Mouse (Mus musculus) hindbrain, embryonic 16.5 days (tissue): ENCODE measurements around the gene Sh3bp1. TPM values are rescaled to one million over a fixed set of nuclear protein-coding genes. Genes with fewer than 3 reads are reported as not detected.

Experiments used
- ATAC-seq: fragments of 200-750 bp; cut with Nextera tagmentation; 2 replicates; pipeline ENCODE4 v1.8.0; 2017; ENCODE audit warnings: moderate TSS enrichment, moderate library complexity
- H3K27ac ChIP-seq: fragments of 300-500 bp; sonication (generic); 2 replicates; pipeline ENCODE4 v1.5.1; 2014; ENCODE audit warnings: low read depth, mild to moderate bottlenecking, control low read depth, low read length, moderate library complexity
- H3K27me3 ChIP-seq: fragments of 300-500 bp; sonication (generic); replicated peaks from 2 replicates; pipeline ENCODE4 v1.6.1; 2014; ENCODE audit warnings: low read length; ENCODE audit not compliant: control insufficient read depth, insufficient read depth
- H3K36me3 ChIP-seq: fragments of 300-500 bp; sonication (generic); 2 replicates; pipeline ENCODE4 v1.6.1; 2014; ENCODE audit warnings: mild to moderate bottlenecking, low read length, moderate library complexity, mixed read lengths; ENCODE audit not compliant: control insufficient read depth, insufficient read depth
- H3K4me1 ChIP-seq: fragments of 300-500 bp; sonication (generic); 2 replicates; pipeline ENCODE4 v1.6.1; 2014; ENCODE audit warnings: low read depth, low read length; ENCODE audit not compliant: control insufficient read depth, insufficient read depth
- H3K4me2 ChIP-seq: fragments of 300-500 bp; sonication (generic); 2 replicates; pipeline ENCODE4 v1.6.1; 2014; ENCODE audit warnings: mild to moderate bottlenecking, low read length, control low read depth, moderate library complexity
- H3K4me3 ChIP-seq: fragments of 300-500 bp; sonication (generic); 2 replicates; pipeline ENCODE4 v1.5.1; 2014; ENCODE audit warnings: mild to moderate bottlenecking, low read length, control low read depth, moderate library complexity
- H3K9ac ChIP-seq: fragments of 300-500 bp; sonication (generic); 2 replicates; pipeline ENCODE4 v1.6.1; 2014; ENCODE audit warnings: low read depth, mild to moderate bottlenecking, control low read depth, low read length, moderate library complexity
- H3K9me3 ChIP-seq: fragments of 300-500 bp; sonication (generic); 2 replicates; pipeline ENCODE4 v1.6.1; 2014; ENCODE audit warnings: mild to moderate bottlenecking, low read length, moderate library complexity; ENCODE audit not compliant: control insufficient read depth
- WGBS: fragments of 180-500 bp; shearing (Covaris S2); extraction: QIAGEN DNeasy Blood & Tissue Kit; methylation state at CpG from one replicate; pipeline ENCODE4 v1.1.7; 2014; 5-methylcytosine and 5-hydroxymethylcytosine counted together
- polyA plus RNA-seq: library from polyadenylated mRNA; unstranded; fragments of >200 nt; fragmentation: Nextera tagmentation; extraction: Ambion mirVana; gene quantifications from 2 replicates; pipeline ENCODE4 v1.2.1, GENCODE M21; 2015

Gene Sh3bp1
- polyA plus RNA-seq: 4.5 and 6.7 TPM in 2 replicates

DNA sequence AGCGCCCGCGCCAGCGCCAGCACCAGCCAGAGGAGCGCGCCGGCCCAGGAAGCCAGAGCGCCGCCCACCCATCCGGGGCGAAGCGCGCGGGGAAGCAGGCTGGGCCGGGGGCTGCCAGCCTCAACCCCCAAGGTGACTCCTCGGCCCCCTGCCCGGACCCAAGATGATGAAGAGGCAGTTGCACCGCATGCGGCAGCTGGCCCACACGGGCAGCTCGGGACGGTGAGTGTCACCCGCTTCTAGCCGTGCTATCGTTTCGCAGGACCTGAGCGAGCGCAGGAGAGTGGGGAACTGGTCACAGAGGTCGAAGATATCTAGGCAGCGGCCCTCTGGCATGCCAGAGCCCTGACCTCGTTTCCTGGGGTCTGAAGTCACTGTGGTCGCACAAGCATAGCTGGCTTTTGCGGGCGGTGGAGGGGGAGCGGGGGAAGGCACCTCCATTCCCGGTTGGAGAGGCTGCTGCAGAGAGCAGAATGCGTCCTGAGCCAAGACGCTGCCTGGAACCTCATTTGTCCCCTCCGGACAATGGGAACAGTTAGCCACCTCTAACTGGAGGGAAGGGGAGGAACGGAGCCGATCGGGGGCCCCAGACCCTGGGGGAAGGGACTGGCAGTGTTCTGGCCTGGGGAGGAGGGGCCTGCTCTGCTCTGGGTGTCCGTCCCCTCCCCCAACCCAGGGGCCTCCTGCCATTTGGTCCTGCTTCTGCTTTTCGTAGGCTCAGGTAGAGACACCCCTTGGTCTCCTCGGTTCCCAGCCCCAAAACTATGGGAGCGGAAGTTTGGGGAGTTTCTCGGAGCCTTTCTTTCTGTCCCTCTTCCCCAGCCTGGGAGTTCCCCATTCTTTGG, at the start of gene Sh3bp1:
TSS of gene Sh3bp1 (plus strand) at position 29 of the 845 bp plus-strand sequence.
- Histone ChIP-seq H3K4me1 (peaks cover 12% of the 10 kb centered on the region), H3K9me3 (no peaks in the 10 kb centered on the region), H3K36me3 (no peaks in the 10 kb centered on the region), H3K9ac (peak within 1 kb of the TSS; percentile 74), H3K27me3 (peaks cover 10% of the 10 kb centered on the region), H3K4me3 (peak within 1 kb of the TSS; percentile 61), H3K27ac (no peak within 1 kb of the TSS), H3K4me2 (peak within 1 kb of the TSS; percentile 98)
- whole genome bisulfite sequencing: 2% methylated on average over 39 of the region's 47 CpGs
- peak; percentile 60; the same call in 1 of the 2 replicates for ATAC-seq

DNA sequence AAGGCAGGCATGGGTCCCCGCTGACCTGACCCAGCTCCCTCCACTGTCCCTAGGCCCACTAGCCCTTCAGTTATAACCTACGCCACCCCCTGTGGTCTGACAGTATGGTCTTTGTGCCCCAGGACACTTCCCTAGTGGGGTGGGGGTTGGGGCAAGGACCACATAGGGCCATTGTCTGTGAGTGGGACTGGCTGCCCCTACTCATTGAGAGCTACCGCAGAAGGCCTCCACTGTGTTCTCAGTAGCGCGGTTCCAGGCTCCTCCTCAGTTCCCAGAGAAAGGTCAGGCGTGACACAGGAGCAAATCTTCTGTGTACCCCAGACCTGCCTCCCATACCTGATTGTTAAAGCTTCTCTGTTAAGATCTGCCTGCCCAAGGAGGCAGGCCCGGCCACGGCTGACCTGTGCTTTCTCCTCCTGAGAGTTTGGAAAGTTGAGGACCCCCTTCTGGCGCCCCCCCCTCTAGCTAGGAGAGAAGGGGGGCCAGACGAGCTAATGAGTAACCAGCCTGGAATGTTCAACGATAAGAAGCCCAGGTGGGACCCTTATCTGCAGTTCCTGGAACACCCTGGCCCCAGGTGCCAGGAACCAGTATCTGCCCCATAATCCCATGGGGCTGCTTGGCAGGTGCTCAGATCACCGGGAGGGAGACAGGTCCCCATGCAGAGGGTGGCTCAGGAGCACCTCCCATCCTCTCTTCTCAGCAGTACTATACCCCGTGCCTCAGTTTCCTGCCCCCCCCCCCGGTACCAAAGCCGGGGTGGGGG, 49.3 kb upstream of the Sh3bp1 start:
- Histone ChIP-seq H3K9ac (no peak overlapping the region), H3K4me3 (no peak overlapping the region), H3K27me3 (no peaks in the 10 kb centered on the region), H3K9me3 (no peaks in the 10 kb centered on the region), H3K4me2 (no peak overlapping the region), H3K36me3 (no peaks in the 10 kb centered on the region), H3K4me1 (peaks cover 5% of the 10 kb centered on the region; the same call in 1 of the 2 replicates), H3K27ac (no peak overlapping the region)
- ATAC-seq: no peak
- WGBS: 71% methylated on average over 15 of the region's 15 CpGs

DNA sequence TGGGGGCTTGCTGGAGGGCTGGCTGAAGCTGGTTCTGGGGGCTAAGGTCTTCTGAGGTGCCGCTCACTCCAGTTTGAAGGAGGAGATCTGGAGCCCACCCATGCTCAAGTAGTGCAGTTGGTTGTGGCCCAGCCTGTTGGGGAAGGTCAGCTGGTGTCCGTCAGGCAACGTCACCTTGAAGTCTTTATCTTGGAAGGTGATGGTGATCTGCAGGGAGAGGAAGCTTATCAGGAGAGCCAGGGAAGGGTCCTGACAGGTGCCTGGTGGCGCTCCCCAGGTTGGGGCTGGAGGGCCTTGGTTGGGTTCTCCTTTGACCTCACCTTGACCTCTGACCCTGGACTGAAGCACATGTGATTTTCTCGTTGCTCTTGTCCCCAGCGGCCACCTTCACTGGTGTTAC, 48.6 kb upstream of the Sh3bp1 start:
- no peak overlapping the region for H3K4me2 ChIP-seq
- H3K27ac ChIP-seq: no peak overlapping the region
- no peak overlapping the region for H3K4me3 ChIP-seq
- no peaks in the 10 kb centered on the region for H3K36me3 ChIP-seq
- ATAC-seq: no peak
- WGBS: 81% methylated on average over 6 of the region's 6 CpGs
- no peaks in the 10 kb centered on the region; the same call in 1 of the 2 replicates for H3K27me3 ChIP-seq
- H3K9ac ChIP-seq: no peak overlapping the region
- peaks cover 2% of the 10 kb centered on the region; the same call in 1 of the 2 replicates for H3K4me1 ChIP-seq
- no peaks in the 10 kb centered on the region for H3K9me3 ChIP-seq

- Histone ChIP-seq H3K9ac (peak overlapping the region; percentile 24; the same call in 1 of the 2 replicates), H3K4me3 (no peak overlapping the region), H3K9me3 (no peaks in the 10 kb centered on the region), H3K4me2 (peak overlapping the region; percentile 38), H3K27me3 (no peaks in the 10 kb centered on the region; the same call in 1 of the 2 replicates), H3K36me3 (no peaks in the 10 kb centered on the region), H3K4me1 (peaks cover 2% of the 10 kb centered on the region; the same call in 1 of the 2 replicates), H3K27ac (no peak overlapping the region)
- 17% methylated on average over 13 of the region's 13 CpGs for WGBS
- ATAC-seq: peak; percentile 87
Measured at GRCm38 (mm10) chr15:78851505-78852153, 47.9 kb upstream of the Sh3bp1 start.

DNA sequence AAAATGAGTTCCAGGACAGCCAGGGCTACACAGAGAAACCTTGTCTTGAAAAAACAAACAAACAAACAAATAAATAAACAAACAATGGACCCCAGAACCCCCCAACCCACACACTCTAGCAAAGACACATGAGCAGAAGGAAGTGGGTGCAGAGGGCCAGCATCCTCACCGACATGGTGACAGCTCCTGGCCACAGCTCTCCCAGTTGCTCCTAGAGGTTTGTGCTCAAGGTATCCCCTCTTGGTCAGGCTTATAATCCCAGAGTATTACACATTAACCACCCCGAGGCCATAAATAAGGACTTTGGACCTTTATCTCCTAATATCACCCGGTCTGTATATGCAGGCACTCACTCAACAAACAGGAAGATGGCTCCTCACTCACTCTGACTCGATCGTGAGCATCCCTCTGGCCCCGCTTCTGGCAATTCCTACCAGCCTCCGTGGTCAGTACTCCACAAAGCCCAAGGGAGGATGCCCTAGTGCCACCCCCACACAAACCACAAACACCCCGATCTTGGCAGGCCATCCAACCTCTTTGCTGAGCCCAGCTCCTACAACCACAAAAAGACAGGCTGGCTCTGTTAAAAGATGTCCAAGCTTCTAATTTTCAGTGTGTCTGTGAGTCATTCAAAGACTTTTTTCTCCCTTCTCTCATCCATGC, 44.1 kb upstream of the Sh3bp1 start, which contains the start of gene Lgals2:
TSS of gene Lgals2 (minus strand) at position 227 of the 663 bp plus-strand sequence.
- Histone ChIP-seq H3K4me2 (no peak within 1 kb of the TSS), H3K36me3 (no peaks in the 10 kb centered on the region), H3K9me3 (no peaks in the 10 kb centered on the region), H3K9ac (no peak within 1 kb of the TSS), H3K4me3 (no peak within 1 kb of the TSS), H3K4me1 (peaks cover 2% of the 10 kb centered on the region; the same call in 1 of the 2 replicates), H3K27me3 (no peaks in the 10 kb centered on the region; the same call in 1 of the 2 replicates), H3K27ac (no peak within 1 kb of the TSS)
- WGBS: 81% methylated on average over 8 of the region's 8 CpGs
- no peak for ATAC-seq

DNA sequence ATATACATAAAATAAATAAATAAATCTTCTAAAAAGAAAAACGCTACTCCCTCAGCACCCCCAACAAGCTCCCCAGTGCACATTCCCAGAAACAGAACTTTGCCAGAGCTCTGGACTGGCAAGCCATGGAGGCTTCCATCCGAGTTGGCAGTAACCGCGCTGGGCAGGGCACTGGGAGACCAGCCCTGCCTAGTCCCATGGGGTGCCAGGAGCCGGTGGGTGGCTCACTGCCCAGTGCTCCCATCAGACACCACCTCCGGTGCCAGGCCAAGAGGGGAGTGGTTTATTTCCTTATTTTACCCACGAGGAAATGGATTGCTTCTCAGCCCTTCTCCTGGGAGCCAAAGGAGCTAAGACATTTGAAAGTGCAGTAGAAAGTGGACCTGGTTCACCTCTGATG, 42.6 kb upstream of the Sh3bp1 start:
- H3K4me1 ChIP-seq: no peaks in the 10 kb centered on the region; the same call in 1 of the 2 replicates
- no peak overlapping the region for H3K4me3 ChIP-seq
- no peaks in the 10 kb centered on the region for H3K9me3 ChIP-seq
- no peaks in the 10 kb centered on the region; the same call in 1 of the 2 replicates for H3K27me3 ChIP-seq
- no peak for ATAC-seq
- H3K4me2 ChIP-seq: no peak overlapping the region
- no peak overlapping the region for H3K9ac ChIP-seq
- no peak overlapping the region for H3K27ac ChIP-seq
- WGBS: 77% methylated on average over 7 of the region's 7 CpGs
- no peaks in the 10 kb centered on the region for H3K36me3 ChIP-seq

DNA sequence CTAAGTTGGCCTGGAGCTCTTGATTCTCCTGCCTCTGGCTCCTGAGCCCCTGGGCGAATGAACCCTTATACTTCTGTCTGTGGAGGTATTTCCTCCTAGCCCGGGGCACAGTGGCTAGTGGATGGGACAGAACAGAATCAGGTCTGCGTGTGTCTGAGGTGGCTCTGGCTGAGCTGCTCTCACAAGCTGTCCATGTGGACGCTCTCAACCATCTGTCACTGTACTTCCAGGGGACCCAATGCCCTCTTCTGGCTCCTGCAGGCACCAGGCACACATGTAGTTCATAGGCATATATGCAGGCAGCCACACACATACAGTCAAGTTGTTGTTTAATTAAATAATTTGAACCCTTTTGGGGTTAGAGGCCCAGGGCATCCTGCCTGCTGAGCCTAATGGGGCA, 40.3 kb upstream of the Sh3bp1 start:
- Histone ChIP-seq H3K9me3 (no peaks in the 10 kb centered on the region), H3K27me3 (no peaks in the 10 kb centered on the region; the same call in 1 of the 2 replicates), H3K27ac (no peak overlapping the region), H3K4me1 (no peaks in the 10 kb centered on the region; the same call in 1 of the 2 replicates), H3K4me3 (no peak overlapping the region), H3K36me3 (no peaks in the 10 kb centered on the region), H3K9ac (no peak overlapping the region), H3K4me2 (no peak overlapping the region)
- WGBS: 62% methylated on average over 4 of the region's 4 CpGs
- ATAC-seq: no peak

DNA sequence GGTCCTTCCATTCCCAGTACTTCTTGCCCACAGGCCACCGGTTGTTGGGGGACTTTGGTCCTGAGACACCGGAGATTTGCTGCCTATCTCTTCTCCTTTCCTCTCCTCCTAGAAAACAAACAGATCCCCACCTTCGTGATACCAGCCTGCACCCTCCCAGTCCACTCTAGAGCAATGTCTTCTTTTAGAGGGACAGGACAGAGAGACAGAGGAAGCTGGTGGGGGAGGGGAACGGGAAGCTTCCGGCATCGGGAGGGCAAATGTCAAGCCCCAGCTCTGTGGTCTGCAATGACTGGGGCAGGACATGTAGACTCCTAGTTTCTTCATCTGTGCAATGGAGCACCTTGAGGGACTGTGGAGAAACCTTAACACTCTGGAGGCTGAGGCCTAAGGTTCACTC, 39.9 kb upstream of the Sh3bp1 start:
- ATAC-seq: no peak
- Histone ChIP-seq H3K36me3 (no peaks in the 10 kb centered on the region), H3K27ac (no peak overlapping the region), H3K4me2 (no peak overlapping the region), H3K9ac (no peak overlapping the region), H3K4me1 (no peaks in the 10 kb centered on the region; the same call in 1 of the 2 replicates), H3K27me3 (no peaks in the 10 kb centered on the region; the same call in 1 of the 2 replicates), H3K4me3 (no peak overlapping the region), H3K9me3 (no peaks in the 10 kb centered on the region)
- WGBS: 84% methylated on average over 6 of the region's 6 CpGs
